Mouse (Mus musculus) liver, embryonic 11.5 days (tissue): ENCODE measurements around the gene Ogdh. TPM values are rescaled to one million over a fixed set of nuclear protein-coding genes. Genes with fewer than 3 reads are reported as not detected.
A peak's percentile ranks its signal among the peaks of the same experiment; 100 is the strongest.
"Not testable (repeated sequence)": the region's sequence is repeated elsewhere in the genome, so short reads cannot be mapped to it uniquely, and the experiment has no call there.

Source experiments
- ATAC-seq: fragments of 200-750 bp; cut with Nextera tagmentation; replicated peaks from 2 replicates; pipeline ENCODE4 v1.8.0; 2017; ENCODE audit warnings: moderate number of reproducible peaks, mild to moderate bottlenecking, moderate TSS enrichment, moderate library complexity; ENCODE audit not compliant: low FRiP score
- DNase-seq: peaks from one replicate; pipeline ENCODE4 v3.0.0-alpha.2; 2017; ENCODE audit warnings: low spot score
- H3K27ac ChIP-seq: fragments of 300-500 bp; sonication (generic); 2 replicates; pipeline ENCODE4 v1.5.1; 2014; ENCODE audit warnings: mild to moderate bottlenecking, low read depth, low read length, control low read depth
- H3K27me3 ChIP-seq: fragments of 300-500 bp; sonication (generic); replicated peaks from 2 replicates; pipeline ENCODE4 v1.6.1; 2014; ENCODE audit warnings: low read length, mixed read lengths; ENCODE audit not compliant: control insufficient read depth, insufficient read depth
- H3K36me3 ChIP-seq: fragments of 300-500 bp; sonication (generic); 2 replicates; pipeline ENCODE4 v1.6.1; 2014; ENCODE audit warnings: mild to moderate bottlenecking, low read length, moderate library complexity, mixed read lengths; ENCODE audit not compliant: control insufficient read depth, insufficient read depth
- H3K4me1 ChIP-seq: fragments of 300-500 bp; sonication (generic); replicated peaks from 2 replicates; pipeline ENCODE4 v1.6.1; 2014; ENCODE audit warnings: low read length, mixed read lengths; ENCODE audit not compliant: control insufficient read depth, insufficient read depth
- H3K4me2 ChIP-seq: fragments of 300-500 bp; sonication (generic); 2 replicates; pipeline ENCODE4 v1.6.1; 2014; ENCODE audit warnings: mild to moderate bottlenecking, control low read depth, moderate library complexity
- H3K4me3 ChIP-seq: fragments of 300-500 bp; sonication (generic); 2 replicates; pipeline ENCODE4 v1.5.1; 2014; ENCODE audit warnings: low read depth, low read length, control low read depth
- H3K9ac ChIP-seq: fragments of 300-500 bp; sonication (generic); 2 replicates; pipeline ENCODE4 v1.6.1; 2014; ENCODE audit warnings: low read depth, low read length, control low read depth
- H3K9me3 ChIP-seq: fragments of 300-500 bp; sonication (generic); 2 replicates; pipeline ENCODE4 v1.6.1; 2016; ENCODE audit warnings: low read length, inconsistent platforms, mixed read lengths; ENCODE audit not compliant: control insufficient read depth
- WGBS: fragments of 180-500 bp; shearing (Covaris S2); extraction: QIAGEN DNeasy Blood & Tissue Kit; methylation state at CpG from one replicate; pipeline ENCODE4 v1.1.7; 2014; 5-methylcytosine and 5-hydroxymethylcytosine counted together
- polyA plus RNA-seq: library from polyadenylated mRNA; unstranded; fragments of >200 nt; fragmentation: Nextera tagmentation; extraction: Ambion mirVana; gene quantifications from 2 replicates; pipeline ENCODE4 v1.2.1, GENCODE M21; 2014

Ogdh gene
- polyA plus RNA-seq, 1 experiment from 2014 or later = 124 TPM

GRCm38 (mm10) chr11:6365885-6366284 is 74.5 kb downstream of the Ogdh start:
- DNase-seq (peak; percentile 78), ATAC-seq (peak; percentile 88)
- Histone ChIP-seq H3K27ac (peak overlapping the region; percentile 43; the same call in 1 of the 2 replicates), H3K9me3 (no peaks in the 10 kb centered on the region), H3K36me3 (no peaks in the 10 kb centered on the region), H3K4me3 (no peak overlapping the region), H3K4me2 (peak overlapping the region; percentile 42), H3K4me1 (no peaks in the 10 kb centered on the region; the same call in 1 of the 2 replicates), H3K27me3 (no peaks in the 10 kb centered on the region), H3K9ac (0 out of 2 replicates have a peak overlapping the region, but pooled peaks have one; percentile 34)
- WGBS = 14% methylated on average over 11 of the region's 11 CpGs

GRCm38 (mm10) chr11:6366434-6366833 is 75.0 kb downstream of the Ogdh start:
- ATAC-seq = no peak
- H3K27me3 ChIP-seq = no peaks in the 10 kb centered on the region
- WGBS = 83% methylated on average over 6 of the region's 6 CpGs
- no peak overlapping the region for H3K4me3 ChIP-seq
- no peak overlapping the region for H3K27ac ChIP-seq
- DNase-seq = no peak
- H3K4me2 ChIP-seq = no peak overlapping the region
- no peaks in the 10 kb centered on the region for H3K9me3 ChIP-seq
- H3K4me1 ChIP-seq = no peaks in the 10 kb centered on the region; the same call in 1 of the 2 replicates
- H3K9ac ChIP-seq = no peak overlapping the region
- no peaks in the 10 kb centered on the region for H3K36me3 ChIP-seq

GRCm38 (mm10) chr11:6367156-6367555 is 75.7 kb downstream of the Ogdh start:
- no peak for ATAC-seq
- no peak overlapping the region for H3K9ac ChIP-seq
- no peak overlapping the region for H3K4me3 ChIP-seq
- H3K9me3 ChIP-seq = no peaks in the 10 kb centered on the region
- no peaks in the 10 kb centered on the region for H3K36me3 ChIP-seq
- H3K27me3 ChIP-seq = no peaks in the 10 kb centered on the region
- no peak overlapping the region for H3K4me2 ChIP-seq
- 80% methylated on average over 4 of the region's 4 CpGs for WGBS
- DNase-seq = no peak
- H3K4me1 ChIP-seq = no peaks in the 10 kb centered on the region; the same call in 1 of the 2 replicates
- H3K27ac ChIP-seq = no peak overlapping the region

GRCm38 (mm10) chr11:6367986-6368385 is 76.6 kb downstream of the Ogdh start:
- H3K9me3 ChIP-seq, H3K36me3 ChIP-seq, H3K4me3 ChIP-seq, H3K4me2 ChIP-seq, H3K4me1 ChIP-seq, H3K9ac ChIP-seq, DNase-seq, H3K27ac ChIP-seq, H3K27me3 ChIP-seq, ATAC-seq: not testable (repeated sequence)
- WGBS = 77% methylated on average over 5 of the region's 5 CpGs

- Histone ChIP-seq H3K9ac (no peak overlapping the region), H3K4me3 (no peak overlapping the region), H3K9me3 (no peaks in the 10 kb centered on the region), H3K27me3 (no peaks in the 10 kb centered on the region), H3K4me1 (no peaks in the 10 kb centered on the region), H3K4me2 (no peak overlapping the region), H3K36me3 (no peaks in the 10 kb centered on the region), H3K27ac (no peak overlapping the region)
- ATAC-seq (no peak), DNase-seq (no peak)
- WGBS = 80% methylated on average over 11 of the region's 11 CpGs
Observed at GRCm38 (mm10) chr11:6371376-6372155, 80.1 kb downstream of the Ogdh start.

- no peak overlapping the region for H3K4me3 ChIP-seq
- no peak overlapping the region for H3K4me2 ChIP-seq
- no peak for DNase-seq
- WGBS = 86% methylated on average over 9 of the region's 9 CpGs
- no peaks in the 10 kb centered on the region for H3K9me3 ChIP-seq
- no peaks in the 10 kb centered on the region for H3K27me3 ChIP-seq
- no peak overlapping the region for H3K27ac ChIP-seq
- ATAC-seq = no peak
- no peaks in the 10 kb centered on the region for H3K4me1 ChIP-seq
- H3K9ac ChIP-seq = no peak overlapping the region
- H3K36me3 ChIP-seq = no peaks in the 10 kb centered on the region
Observed at GRCm38 (mm10) chr11:6372784-6373183, 81.4 kb downstream of the Ogdh start.

DNA sequence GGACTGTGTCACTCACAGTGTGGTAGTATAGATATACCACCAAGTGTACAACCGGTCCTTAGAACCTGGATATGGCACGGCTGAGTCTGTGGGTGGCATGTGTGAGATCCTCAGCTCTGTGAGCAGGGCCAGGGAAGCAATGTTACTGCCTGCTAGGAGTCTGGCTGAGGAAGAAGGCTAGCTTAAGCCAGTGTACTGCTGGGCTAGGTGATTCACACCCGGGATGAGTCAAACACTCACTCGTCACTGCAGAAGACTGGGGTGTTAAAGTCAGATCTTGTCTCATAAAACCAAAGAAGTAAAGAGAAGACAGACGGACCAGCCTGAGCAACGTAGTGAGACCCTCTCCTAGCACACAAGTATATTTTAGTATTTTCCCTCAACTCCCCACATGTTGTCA is 89.5 kb downstream of the Ogdh start:
- 80% methylated on average over 6 of the region's 6 CpGs for WGBS
- ATAC-seq = no peak

DNA sequence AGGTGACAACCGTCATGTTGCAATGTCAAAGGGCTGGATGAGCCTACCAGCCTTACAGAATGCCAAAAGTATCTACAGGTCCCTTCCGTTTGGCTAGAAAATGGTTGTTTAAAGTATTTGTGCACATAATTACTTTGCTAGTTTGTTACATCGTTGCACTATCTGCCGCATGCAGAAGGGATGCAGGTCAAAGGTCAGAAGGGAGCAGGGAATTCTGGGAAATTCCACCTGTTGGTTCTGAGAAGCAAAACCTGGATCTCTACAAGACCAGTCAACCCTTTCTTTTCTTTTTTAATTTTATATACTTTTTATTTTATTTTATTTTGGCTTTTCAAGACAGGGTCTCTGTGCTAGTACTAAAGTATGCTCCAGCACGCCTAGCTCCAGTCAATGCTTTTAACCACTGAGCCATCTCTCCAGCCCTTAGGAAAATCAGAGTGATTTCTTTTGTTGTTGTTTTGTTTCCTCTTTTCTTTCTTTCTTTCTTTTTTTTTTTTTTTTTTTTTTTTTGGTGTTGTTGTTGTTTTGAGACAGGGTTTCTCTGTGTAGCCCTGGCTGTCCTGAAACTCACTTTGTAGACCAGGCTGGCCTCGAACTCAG is 96.8 kb downstream of the Ogdh start:
- Histone ChIP-seq H3K9ac (peak overlapping the region; percentile 77), H3K4me3 (peak overlapping the region; percentile 86), H3K9me3 (no peaks in the 10 kb centered on the region), H3K4me1 (peaks cover 27% of the 10 kb centered on the region), H3K36me3 (peaks cover 9% of the 10 kb centered on the region; the same call in 1 of the 2 replicates), H3K27me3 (no peaks in the 10 kb centered on the region), H3K4me2 (peak overlapping the region; percentile 91), H3K27ac (peak overlapping the region; percentile 96)
- 89% methylated on average over 6 of the region's 6 CpGs for WGBS
- ATAC-seq (no peak), DNase-seq (no peak)

More for the DNA sequence above, 89.5 kb downstream of the Ogdh start:
- H3K27me3 ChIP-seq = no peaks in the 10 kb centered on the region
- H3K27ac ChIP-seq = no peak overlapping the region
- H3K4me3 ChIP-seq = no peak overlapping the region
- no peaks in the 10 kb centered on the region for H3K9me3 ChIP-seq
- H3K9ac ChIP-seq = no peak overlapping the region
- H3K4me1 ChIP-seq = no peaks in the 10 kb centered on the region
- H3K36me3 ChIP-seq = no peaks in the 10 kb centered on the region
- DNase-seq = no peak
- H3K4me2 ChIP-seq = no peak overlapping the region
